Mouse (Mus musculus): ENCODE results near the gene Crybg2. TPM values are rescaled to one million over a fixed set of nuclear protein-coding genes. Genes with fewer than 3 reads are reported as not detected.
A peak's percentile ranks its signal among the peaks of the same experiment; 100 is the strongest.

The Crybg2 gene
- total and polyA plus RNA-seq, 2 experiments from 2014 or later: 2.8 to 5.9 TPM

GRCm38 (mm10) chr4:134035953-134036352 is 24.7 kb upstream of the Crybg2 start:
- H3K4me3 ChIP-seq (ENCODE audit: low read length): no peak overlapping the region
- H3K4me2 ChIP-seq (ENCODE audit: low read depth, low read length): no peak overlapping the region
- H3K9me3 ChIP-seq (ENCODE audit: low read length): no peaks in the 10 kb centered on the region
- H3K9ac ChIP-seq (replicated peaks; ENCODE audit: low read length): no peak overlapping the region
- peak; percentile 71 for ATAC-seq
- no peaks in the 10 kb centered on the region for H3K27me3 ChIP-seq (ENCODE audit: insufficient read depth, low read length)
- TF ChIP-seq CTCF (IDR thresholded peaks at IDR 0.05; ENCODE audit: low read depth): peak; percentile 95
- 3% methylated on average over 16 of the region's 16 CpGs for WGBS
- H3K4me1 ChIP-seq (ENCODE audit: insufficient read depth, low read length): no peaks in the 10 kb centered on the region
- no peak overlapping the region for H3K27ac ChIP-seq
- peak; percentile 85 for DNase-seq (ENCODE audit: low spot score)
- no peaks in the 10 kb centered on the region for H3K36me3 ChIP-seq (ENCODE audit: insufficient read depth, low read length)

GRCm38 (mm10) chr4:134041317-134042123 is 19.1 kb upstream of the Crybg2 start:
- Histone ChIP-seq H3K27me3 (ENCODE audit: insufficient read depth, low read length) (no peaks in the 10 kb centered on the region), H3K9me3 (ENCODE audit: low read length) (no peaks in the 10 kb centered on the region), H3K36me3 (ENCODE audit: insufficient read depth, low read length) (no peaks in the 10 kb centered on the region), H3K4me3 (ENCODE audit: low read length) (no peak overlapping the region), H3K9ac (replicated peaks; ENCODE audit: low read length) (no peak overlapping the region), H3K4me2 (ENCODE audit: low read depth, low read length) (no peak overlapping the region), H3K4me1 (ENCODE audit: insufficient read depth, low read length) (no peaks in the 10 kb centered on the region), H3K27ac (no peak overlapping the region)
- no peak for ATAC-seq
- peak; percentile 76 for DNase-seq (ENCODE audit: low spot score)
- no peak for TF ChIP-seq CTCF (IDR thresholded peaks at IDR 0.05; ENCODE audit: low read depth)
- 38% methylated on average over 9 of the region's 9 CpGs for WGBS

GRCm38 (mm10) chr4:134043041-134043440 is 17.6 kb upstream of the Crybg2 start:
- Histone ChIP-seq H3K4me3 (ENCODE audit: low read length) (no peak overlapping the region), H3K9me3 (ENCODE audit: low read length) (no peaks in the 10 kb centered on the region), H3K27ac (no peak overlapping the region), H3K9ac (replicated peaks; ENCODE audit: low read length) (no peak overlapping the region), H3K4me1 (ENCODE audit: insufficient read depth, low read length) (no peaks in the 10 kb centered on the region), H3K4me2 (ENCODE audit: low read depth, low read length) (no peak overlapping the region), H3K36me3 (ENCODE audit: insufficient read depth, low read length) (no peaks in the 10 kb centered on the region), H3K27me3 (ENCODE audit: insufficient read depth, low read length) (no peaks in the 10 kb centered on the region)
- TF ChIP-seq CTCF (IDR thresholded peaks at IDR 0.05; ENCODE audit: low read depth): no peak
- WGBS: 63% methylated on average over 2 of the region's 2 CpGs
- DNase-seq (ENCODE audit: low spot score): no peak
- no peak for ATAC-seq

GRCm38 (mm10) chr4:134047648-134048047 is 13.0 kb upstream of the Crybg2 start:
- no peaks in the 10 kb centered on the region for H3K36me3 ChIP-seq (ENCODE audit: insufficient read depth, low read length)
- H3K9me3 ChIP-seq (ENCODE audit: low read length): no peaks in the 10 kb centered on the region
- no peak overlapping the region for H3K4me2 ChIP-seq (ENCODE audit: low read depth, low read length)
- H3K27me3 ChIP-seq (ENCODE audit: insufficient read depth, low read length): no peaks in the 10 kb centered on the region
- TF ChIP-seq CTCF (IDR thresholded peaks at IDR 0.05; ENCODE audit: low read depth): no peak
- no peak overlapping the region for H3K27ac ChIP-seq
- DNase-seq (ENCODE audit: low spot score): no peak
- H3K4me1 ChIP-seq (ENCODE audit: insufficient read depth, low read length): peaks cover 2% of the 10 kb centered on the region
- no peak for ATAC-seq
- WGBS: 85% methylated on average over 5 of the region's 5 CpGs
- no peak overlapping the region for H3K9ac ChIP-seq (replicated peaks; ENCODE audit: low read length)
- H3K4me3 ChIP-seq (ENCODE audit: low read length): no peak overlapping the region

GRCm38 (mm10) chr4:134051912-134052311 is 8.7 kb upstream of the Crybg2 start:
- H3K9ac ChIP-seq (replicated peaks; ENCODE audit: low read length): no peak overlapping the region
- WGBS: 85% methylated on average over 5 of the region's 5 CpGs
- H3K4me1 ChIP-seq (ENCODE audit: insufficient read depth, low read length): peaks cover 6% of the 10 kb centered on the region
- H3K4me3 ChIP-seq (ENCODE audit: low read length): no peak overlapping the region
- H3K36me3 ChIP-seq (ENCODE audit: insufficient read depth, low read length): no peaks in the 10 kb centered on the region
- no peaks in the 10 kb centered on the region for H3K9me3 ChIP-seq (ENCODE audit: low read length)
- H3K4me2 ChIP-seq (ENCODE audit: low read depth, low read length): no peak overlapping the region
- DNase-seq (ENCODE audit: low spot score): no peak
- no peaks in the 10 kb centered on the region for H3K27me3 ChIP-seq (ENCODE audit: insufficient read depth, low read length)
- TF ChIP-seq CTCF (IDR thresholded peaks at IDR 0.05; ENCODE audit: low read depth): no peak
- no peak for ATAC-seq
- H3K27ac ChIP-seq: no peak overlapping the region

GRCm38 (mm10) chr4:134052560-134052959 is 8.1 kb upstream of the Crybg2 start:
- Histone ChIP-seq H3K27ac (no peak overlapping the region), H3K4me2 (ENCODE audit: low read depth, low read length) (no peak overlapping the region), H3K9ac (replicated peaks; ENCODE audit: low read length) (no peak overlapping the region), H3K9me3 (ENCODE audit: low read length) (no peaks in the 10 kb centered on the region), H3K27me3 (ENCODE audit: insufficient read depth, low read length) (no peaks in the 10 kb centered on the region), H3K4me1 (ENCODE audit: insufficient read depth, low read length) (peaks cover 6% of the 10 kb centered on the region), H3K36me3 (ENCODE audit: insufficient read depth, low read length) (no peaks in the 10 kb centered on the region), H3K4me3 (ENCODE audit: low read length) (no peak overlapping the region)
- DNase-seq (ENCODE audit: low spot score) (peak; percentile 87), ATAC-seq (no peak)
- no peak for TF ChIP-seq CTCF (IDR thresholded peaks at IDR 0.05; ENCODE audit: low read depth)
- 20% methylated on average over 8 of the region's 8 CpGs for WGBS

- Histone ChIP-seq H3K27me3 (ENCODE audit: insufficient read depth, low read length) (no peaks in the 10 kb centered on the region), H3K36me3 (ENCODE audit: insufficient read depth, low read length) (no peaks in the 10 kb centered on the region), H3K4me2 (ENCODE audit: low read depth, low read length) (no peak within 1 kb of the TSS), H3K27ac (no peak within 1 kb of the TSS), H3K9me3 (ENCODE audit: low read length) (no peaks in the 10 kb centered on the region), H3K4me1 (ENCODE audit: insufficient read depth, low read length) (peaks cover 6% of the 10 kb centered on the region), H3K4me3 (ENCODE audit: low read length) (no peak within 1 kb of the TSS), H3K9ac (replicated peaks; ENCODE audit: low read length) (no peak within 1 kb of the TSS)
- no peak for TF ChIP-seq CTCF (IDR thresholded peaks at IDR 0.05; ENCODE audit: low read depth)
- WGBS: 87% methylated on average over 3 of the region's 3 CpGs
- ATAC-seq (no peak), DNase-seq (ENCODE audit: low spot score) (no peak)
These were observed 7.1 kb upstream of the Crybg2 start, which contains the start of gene Zfp683 for GRCm38 (mm10) chr4:134053538-134053937. Gene Zfp683 (plus strand): TSS chr4:134053838.
